Mouse (Mus musculus) 3134 (cell line): ENCODE results near the gene Pax6.
A peak's percentile ranks its signal among the peaks of the same experiment; 100 is the strongest.

Experiments used
- DNase-seq: peaks from one replicate; pipeline ENCODE4 v3.0.0-alpha.2; 2011; ENCODE audit warnings: low spot score; ENCODE audit not compliant: insufficient read length; ENCODE audit errors: extremely low read depth

Gene Pax6

DNA sequence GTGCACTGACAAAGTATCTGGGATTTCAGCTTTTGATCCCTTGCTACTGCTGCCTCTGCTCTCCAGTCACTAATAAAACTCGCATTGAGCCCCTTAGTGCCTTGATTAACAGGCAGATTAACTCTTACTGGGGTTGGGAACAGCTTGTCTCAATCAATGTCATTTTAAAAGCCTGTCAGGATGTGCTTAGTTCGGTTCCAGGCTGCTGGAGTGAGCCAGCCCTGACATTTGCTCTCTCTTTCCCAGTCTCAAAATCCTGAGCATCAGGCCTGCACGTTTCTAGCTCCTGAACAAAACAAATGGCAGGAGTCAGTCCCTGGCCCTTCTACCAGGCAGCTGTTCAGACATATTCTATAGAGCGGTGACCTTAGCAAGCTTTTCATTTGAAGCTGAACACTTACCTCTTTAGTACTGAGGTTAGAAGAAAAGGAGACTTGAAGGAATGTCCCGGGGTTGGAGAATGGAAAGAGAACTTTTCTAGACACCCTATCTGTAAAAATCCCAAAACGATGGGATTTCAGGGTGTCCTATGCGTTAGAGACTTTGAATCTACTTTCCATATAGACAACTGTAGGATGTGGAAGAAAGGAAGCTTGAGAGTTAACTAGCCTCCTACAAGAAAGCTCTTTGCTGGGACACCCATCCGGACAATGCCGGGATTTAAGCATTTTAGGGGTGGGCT is 2.6 kb downstream of the Pax6 start:
- DNase-seq = no peak

DNA sequence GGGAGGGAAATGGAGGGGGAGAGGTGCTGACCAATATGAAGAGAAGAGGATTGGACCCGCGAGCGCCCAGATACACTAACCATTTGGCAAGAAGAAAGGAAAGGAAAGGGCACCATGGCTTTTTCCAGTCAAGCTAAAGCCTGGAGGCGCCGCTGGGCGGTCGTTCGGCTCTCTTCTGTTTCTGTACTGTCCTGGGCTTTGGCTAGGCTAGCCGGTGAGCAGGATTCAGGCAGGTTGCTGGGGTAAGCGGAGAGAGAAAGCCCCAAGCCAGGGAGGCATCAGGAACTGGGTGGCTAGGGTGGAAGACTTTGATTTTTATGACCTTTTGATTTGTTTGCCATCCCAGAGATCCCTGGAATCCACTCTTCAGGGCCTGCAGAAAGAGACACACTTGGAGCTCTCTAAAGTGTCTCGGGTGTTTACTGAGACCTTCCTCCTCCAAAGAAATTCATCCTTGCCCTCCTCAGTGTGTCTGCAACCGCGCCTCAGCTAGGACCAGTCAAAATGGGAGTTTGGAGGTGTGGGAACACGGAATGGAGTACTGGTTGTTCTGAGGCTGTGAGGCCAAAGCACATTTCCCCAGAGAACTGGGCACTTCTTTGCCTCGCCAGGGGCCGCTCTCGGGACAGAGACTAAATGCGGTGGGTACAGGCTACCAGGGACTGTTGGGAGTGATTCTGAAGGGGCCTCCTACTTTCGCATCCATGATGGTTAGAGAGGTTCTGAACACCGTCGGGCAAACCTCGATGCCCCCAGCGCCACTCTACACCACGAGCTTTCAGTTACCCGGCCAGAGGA is 3.3 kb downstream of the Pax6 start:
- DNase-seq = no peak

DNA sequence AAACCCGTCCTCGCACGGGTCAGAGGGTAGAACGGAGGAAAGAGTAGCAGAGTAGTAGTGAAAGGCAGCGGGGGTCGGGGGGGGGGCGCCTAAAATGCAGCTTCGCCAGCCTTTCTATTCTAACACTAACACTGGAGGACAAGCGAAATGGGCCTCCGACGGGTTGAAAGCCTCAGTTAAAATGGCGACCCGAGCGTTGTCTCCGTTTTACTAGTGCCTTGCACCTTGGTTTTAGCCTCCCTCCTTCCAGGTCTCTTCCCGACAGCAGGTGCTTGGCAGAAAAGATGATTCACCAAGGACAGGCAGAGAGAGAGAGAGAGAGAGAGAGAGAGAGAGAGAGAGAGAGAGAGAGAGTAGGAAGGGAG is 3.9 kb downstream of the Pax6 start:
- DNase-seq = no peak

DNA sequence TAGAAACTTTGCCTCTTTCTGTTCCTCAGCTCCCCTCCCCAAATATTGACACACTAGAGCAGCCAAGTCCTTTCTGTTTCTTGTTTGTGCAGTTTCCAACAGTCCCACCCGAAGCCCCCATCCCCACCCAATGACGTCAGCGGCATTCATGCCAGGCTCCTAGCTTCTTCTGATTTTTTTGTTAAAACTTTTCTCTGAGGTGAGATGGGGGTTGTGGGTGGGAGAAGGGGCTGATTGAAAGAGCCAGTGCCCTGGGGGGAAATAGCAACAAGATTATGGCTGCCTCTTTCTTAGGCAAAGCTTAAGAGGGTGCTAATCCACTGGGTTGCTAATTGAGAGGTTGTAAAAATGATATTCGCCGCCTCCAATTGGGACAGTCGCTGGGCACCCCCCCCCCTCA is 4.4 kb downstream of the Pax6 start:
- no peak for DNase-seq

DNA sequence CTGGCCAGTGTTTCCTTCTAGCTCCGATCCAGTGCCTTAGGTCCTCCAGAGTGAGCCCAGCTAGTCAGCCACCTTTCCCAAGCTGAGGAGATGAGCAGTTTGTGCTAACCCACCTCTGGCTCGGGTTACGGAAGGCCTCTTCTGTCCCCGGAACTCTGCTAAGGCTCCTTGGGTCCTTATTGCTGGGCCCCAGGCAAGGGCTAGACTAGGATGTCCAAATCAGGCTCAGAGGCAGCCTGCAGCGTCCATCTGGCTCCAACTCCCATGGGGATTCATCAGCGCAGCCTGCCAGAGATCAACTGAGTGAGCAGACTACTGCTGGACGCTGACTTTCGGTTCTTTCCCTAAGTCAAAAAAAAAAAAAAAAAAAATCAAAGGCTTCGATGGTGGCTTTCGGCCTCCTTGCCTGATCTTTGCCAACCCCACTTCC is 4.9 kb downstream of the Pax6 start:
- no peak for DNase-seq

DNA sequence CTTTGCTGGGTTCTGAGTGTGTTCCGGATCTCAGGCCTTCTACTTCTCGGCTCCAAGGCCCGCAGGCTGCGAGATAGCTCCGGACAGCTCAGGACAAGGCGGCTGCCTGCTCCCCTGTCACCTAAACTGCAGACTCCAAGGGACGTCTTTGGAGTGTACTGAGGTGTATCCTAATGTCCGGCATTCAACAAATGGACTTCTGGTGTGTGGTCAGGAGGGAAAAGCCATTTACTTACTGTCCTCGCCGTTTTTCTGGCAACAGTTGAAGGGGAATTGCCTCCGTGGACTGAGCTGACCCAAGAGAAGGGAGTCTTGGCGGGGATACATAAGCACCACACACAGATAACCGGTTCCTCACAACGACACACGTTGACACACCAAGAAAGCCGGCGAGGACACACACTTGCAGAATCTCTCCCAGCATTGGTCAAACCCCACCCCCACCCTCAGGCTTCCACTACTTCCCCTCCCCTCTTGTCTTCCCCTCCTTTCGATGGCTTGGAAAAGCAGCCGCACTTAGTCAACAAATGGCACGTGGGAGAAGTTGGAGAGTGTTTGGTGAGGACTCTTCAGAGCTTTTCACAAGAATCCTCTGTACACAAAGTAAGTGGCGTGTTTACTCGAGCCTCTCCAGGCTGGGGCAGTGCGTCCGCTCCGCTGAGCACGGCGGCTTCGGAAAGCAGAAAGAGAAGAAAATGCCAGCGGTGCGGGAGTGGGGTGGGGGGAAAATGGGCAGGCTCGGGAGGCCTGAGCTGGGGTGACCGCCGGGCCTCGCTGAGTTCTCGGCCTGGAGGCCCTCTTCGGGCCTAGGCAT is 5.6 kb downstream of the Pax6 start:
- DNase-seq = no peak

DNA sequence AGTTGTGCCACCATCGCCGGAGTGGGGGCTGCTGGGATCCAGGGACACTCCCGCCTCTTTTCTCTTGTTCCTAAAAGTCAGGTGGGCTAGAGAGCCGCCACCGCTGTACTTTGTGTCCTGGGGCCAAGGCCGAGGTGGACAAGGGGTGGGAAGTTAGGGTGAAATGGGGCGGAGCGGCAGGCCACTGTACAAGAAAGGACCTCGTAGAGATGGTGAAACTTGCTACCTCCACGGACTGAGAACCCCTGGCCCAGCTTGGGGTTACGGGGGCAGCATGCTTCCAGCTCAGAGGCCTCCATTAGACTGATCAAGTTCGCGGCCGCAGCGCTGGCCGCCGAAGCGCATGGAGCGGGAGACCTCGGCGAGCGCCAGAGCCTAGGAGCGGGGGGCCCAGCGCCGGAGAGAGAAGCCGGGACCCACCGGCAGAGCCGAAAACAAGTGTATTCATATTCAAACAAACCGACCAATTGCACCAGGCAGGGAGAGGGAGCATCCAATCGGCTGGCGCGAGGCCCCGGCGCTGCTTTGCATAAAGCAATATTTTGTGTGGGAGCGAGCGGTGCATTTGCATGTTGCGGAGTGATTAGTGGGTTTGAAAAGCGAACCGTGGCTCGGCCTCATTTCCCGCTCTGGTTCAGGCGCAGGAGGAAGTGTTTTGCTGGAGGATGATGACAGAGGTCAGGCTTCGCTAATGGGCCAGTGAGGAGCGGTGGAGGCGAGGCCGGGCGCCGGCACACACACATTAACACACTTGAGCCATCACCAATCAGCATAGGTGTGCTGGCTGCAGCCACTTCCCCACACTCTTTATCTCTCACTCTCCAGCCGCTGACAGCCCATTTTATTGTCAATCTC is 6.4 kb downstream of the Pax6 start:
- peak; percentile 83 for DNase-seq

DNA sequence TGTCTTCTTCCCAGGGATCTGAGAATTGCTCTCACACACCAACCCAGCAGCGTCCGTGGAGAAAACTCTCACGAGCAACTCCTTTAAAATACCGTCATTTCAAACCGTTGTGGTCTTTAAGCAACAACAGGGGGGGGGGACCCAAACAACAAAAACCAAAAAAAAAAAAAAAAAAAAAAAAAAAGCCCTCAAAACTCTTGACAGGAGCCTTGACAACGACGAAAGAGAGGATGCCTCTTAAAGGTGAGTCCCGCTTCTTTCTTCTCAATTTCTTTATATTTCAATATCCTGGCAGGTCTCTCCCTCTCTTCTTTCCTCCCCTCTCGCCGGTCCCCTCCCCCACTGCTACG is 7.0 kb downstream of the Pax6 start:
- no peak for DNase-seq

DNA sequence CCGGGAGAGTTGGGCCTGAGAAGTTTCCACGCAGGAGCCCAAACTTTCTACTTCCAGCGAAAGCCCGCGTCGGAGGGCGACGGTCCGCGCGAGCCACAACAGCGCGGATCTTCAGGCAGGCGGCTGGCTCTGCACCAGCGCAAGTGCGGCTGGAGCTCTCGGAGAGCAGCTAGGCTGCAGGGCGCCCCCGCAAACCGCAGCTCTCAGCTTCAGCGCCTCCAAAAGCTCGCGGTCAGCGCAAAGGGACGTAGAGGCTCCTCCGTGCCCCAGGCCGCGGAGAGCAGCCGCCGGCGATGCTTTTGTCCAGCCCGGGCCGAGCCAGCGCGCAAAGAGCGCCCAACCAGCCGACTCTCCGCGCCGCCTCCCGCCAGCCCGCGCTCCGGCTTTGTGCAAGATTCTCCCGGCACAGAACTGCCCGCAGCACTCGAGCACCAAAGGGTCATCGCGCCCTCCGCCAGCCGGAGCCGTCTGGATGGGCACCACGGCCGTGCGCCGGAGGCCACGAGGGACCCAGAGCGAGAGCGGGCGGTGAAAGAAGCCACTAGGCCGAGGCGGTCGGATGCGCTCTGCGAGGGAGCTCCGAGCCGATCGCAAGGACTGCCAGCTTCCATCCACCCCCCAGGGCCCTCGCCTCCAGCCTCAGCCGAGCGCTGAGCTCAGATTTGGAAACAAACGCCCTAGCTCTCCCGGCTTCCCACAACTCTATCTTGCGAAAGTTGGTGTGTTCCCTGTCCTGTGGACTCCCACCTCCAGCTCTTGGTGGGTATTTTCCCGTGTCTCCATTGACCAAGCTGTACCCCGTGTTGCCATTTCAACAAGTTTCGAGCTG is 7.6 kb downstream of the Pax6 start:
- peak; percentile 81 for DNase-seq

DNA sequence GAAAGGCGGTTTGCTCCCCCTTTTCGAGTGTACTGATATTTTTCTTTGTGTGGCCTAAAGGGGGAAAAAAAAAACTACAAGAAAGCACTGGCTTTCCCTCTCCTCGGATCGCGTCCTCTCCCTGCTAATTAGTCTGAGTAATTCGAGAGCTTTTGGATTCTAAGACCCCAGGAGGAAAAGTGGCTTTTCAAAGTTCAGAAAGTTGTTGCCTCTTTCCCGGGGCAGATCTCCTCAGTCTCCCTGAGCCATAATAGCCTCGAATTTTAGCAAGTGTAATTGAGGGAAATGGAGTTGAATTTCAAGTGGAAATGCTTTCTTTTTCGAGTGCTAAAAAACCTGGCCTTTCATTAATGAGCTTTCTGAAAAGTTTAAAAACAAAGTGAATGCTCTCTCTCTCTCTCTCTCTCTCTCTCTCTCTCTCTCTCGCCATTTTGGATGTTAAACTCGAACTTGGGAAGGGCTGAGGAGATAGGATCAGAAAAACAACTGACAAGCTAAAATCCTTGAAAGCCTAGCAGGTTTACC is 8.3 kb downstream of the Pax6 start:
- peak; percentile 29 for DNase-seq

DNA sequence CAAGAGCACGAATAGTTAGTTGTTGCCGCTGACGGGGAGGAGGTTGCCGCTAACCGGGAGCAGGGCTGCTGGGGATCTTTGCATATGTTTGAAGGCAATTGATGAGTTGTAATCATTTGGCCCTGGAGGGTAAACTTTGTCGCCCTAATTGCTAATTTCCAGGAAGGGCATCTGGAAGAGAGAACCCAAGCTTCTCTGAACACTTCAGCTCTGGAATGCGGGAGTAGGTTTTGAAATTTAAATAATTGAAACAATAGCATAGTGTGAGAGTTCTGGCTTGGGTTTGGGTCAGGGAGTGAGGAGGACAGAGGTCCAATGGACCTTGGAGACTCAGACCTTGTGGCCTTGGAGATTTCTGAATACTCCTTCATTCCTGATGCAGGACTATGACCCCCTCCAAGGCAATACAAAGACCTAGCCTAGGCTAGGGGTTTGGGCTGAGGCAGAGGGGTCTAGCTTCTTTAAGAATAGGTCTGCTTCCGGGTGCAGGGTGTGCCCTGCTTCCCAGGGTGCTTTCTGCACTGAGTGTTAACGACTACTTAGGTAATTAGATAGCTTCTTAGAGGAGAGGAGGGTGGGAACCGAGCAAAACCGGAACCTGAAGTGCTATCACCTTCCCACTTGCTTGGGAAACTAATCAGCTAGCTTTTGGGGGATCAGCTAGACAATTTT is 8.9 kb downstream of the Pax6 start:
- no peak for DNase-seq

DNA sequence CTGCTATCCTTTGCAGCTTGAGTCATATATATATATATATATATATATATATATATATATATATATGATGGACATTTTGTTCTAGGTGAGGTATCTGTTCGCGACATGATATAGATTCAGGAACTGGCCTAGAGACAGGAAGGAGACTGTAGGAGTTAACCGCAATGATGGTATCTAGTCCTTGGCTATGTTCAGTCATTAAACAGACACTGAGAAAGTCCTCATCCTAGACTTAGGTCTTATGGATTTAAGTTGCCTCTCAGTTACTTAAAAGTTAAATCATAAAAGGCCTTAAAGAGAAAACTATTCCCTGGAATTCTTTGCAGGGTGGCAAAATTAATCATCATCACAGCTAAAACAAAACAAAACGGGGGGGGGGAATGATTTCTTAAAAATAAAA is 9.6 kb downstream of the Pax6 start:
- DNase-seq = no peak

DNA sequence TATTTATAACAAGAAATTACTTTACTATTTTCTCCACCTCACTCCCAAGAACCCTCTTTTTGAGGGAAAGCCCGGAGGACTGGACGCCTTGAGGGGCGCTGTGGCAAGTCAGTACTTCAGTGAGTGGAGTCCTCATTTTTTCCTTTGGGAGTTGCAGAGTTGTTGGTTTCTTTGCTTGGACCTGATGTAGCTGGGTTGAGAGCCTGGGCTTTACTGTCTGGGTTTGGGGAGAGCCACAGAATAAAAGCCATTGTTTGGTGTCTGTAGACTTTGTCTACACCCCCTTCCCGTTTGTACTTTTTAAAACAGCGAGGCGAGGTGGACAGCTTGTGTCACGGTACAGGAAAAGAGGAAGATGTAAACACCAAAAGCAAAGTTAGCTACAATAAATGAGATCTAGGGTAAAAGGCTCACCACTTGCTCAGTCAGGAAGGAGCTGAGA is 10.2 kb downstream of the Pax6 start:
- no peak for DNase-seq

DNA sequence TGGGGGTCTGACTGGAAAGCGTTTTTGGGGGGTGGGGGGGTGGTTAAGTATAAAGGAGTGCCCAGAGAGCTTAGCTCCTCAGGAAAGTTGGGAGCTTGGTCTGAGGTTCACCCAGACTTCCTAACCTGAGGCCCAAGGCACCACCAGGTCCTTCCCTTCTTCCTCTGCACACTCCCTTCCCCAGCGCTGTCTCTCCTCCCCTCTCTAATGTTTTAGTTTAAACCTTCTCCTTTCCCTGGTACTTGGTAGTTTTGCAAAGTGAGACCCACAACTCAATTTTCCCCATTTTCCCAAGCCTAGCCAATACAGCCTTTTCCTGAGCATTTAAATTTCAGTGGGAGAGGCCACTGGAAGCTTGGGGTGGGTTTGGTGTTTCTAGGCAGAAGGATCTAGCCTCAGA is 10.6 kb downstream of the Pax6 start:
- DNase-seq = no peak

DNA sequence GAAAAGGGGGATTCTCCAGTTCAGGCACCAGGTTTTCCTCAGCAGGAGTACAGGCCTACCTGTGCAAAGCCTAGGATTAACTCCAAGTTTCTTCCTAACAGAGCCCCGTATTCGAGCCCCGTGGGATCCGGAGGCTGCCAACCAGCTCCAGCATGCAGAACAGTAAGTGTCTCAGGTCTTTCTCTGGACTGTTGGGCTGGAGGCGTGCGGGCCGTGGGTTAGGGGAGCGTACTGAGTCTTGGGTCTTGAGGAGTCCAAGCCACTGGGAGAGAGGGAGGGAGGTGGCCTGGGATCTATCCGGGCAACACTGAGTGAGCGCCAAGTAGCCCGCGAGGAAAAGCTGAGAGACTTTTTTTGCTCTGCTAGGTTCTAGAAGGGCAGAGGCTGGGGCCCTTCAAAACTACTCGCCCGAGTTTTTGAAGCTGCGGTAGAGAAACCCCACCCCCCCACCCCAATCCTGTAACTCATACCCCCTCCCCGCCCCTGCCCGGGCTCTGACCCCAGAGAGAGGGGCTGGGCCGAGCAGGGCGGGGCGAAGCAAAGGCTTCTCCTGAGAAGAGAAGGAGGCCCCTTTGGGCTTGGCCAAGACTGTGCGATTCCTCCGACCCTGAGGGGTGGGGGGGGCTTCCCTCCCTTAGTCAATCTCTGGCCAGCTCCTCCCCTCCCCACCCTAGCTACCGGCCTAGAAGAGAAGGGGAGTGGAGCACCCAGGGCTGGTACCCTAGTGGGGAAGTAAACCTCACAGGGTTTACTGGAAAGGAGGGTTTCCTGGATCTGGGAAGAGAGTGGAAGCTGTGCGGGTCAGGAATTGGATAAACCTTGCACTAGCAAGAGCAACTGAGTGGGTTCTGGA is 11.7 kb downstream of the Pax6 start:
- no peak for DNase-seq

DNA sequence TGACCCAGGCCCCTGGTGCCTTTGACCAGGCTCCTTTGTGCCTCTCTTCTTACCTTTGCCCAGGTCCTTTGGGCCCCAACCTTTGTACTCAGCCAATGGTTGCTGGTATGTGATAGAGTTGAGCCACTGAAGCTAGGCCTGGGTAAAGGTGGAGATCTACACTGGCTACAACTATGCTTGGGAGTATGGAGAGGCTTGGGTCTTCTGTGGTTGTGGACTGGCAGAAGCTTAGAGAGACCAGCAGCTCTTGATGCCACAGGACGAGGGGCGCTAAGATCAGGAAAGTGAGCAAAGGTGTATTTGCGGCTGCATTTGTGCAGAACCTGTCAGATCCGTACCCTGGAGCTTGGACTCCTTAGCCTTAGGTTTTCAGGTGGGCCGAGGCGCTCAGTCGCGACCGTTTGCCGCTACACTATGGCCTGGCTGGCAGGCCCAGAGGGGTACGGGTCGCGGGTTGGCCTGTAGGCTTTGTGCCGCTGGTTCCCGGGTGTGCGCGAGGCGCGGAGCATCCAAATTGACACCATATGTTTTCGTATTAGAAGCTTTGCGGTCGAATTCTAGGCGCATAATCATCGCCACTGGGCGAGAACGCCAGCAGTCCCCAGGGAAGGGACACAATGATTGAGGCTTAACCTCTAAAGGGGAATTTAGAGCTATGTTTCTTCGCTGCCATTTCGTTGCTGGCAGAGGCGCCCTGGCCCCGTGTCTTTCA is 12.5 kb downstream of the Pax6 start:
- DNase-seq = no peak

DNA sequence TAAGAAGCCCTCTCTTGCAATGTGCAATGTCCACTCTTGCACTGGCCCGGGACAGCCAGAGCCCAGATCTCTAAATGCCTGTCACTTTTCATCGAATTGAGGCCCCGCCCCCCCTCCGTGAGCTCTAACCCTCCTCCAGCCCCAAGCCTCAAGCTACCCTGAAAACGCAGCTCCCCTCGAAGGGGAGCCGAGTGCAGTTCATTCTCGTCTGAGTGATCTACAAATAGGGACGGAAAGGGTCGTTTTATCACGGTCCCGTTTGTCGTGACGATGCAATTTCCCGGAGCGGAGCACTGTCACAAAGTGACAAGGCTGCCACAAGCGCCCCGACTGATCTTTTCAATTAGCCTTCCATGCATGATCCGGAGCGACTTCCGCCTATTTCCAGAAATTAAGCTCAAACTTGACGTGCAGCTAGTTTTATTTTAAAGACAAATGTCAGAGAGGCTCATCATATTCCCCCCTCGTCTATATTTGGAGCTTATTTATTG is 13.4 kb downstream of the Pax6 start:
- DNase-seq = no peak
